Mouse (Mus musculus): ENCODE measurements around the gene Krtap1-5.
"Not testable (repeated sequence)": the region's sequence is repeated elsewhere in the genome, so short reads cannot be mapped to it uniquely, and the experiment has no call there.

Gene Krtap1-5

GRCm38 (mm10) chr11:99580636-99581035 is at the start of gene Krtap1-5:
Gene Krtap1-5, minus strand, starts transcription at chr11:99581016.
- DNase-seq, result no peak

GRCm38 (mm10) chr11:99628138-99628537 is 47.3 kb upstream of the Krtap1-5 start, which contains the start of gene Krtap4-1:
Gene Krtap4-1, minus strand, starts transcription at chr11:99628238.
- no peak for DNase-seq

DNA sequence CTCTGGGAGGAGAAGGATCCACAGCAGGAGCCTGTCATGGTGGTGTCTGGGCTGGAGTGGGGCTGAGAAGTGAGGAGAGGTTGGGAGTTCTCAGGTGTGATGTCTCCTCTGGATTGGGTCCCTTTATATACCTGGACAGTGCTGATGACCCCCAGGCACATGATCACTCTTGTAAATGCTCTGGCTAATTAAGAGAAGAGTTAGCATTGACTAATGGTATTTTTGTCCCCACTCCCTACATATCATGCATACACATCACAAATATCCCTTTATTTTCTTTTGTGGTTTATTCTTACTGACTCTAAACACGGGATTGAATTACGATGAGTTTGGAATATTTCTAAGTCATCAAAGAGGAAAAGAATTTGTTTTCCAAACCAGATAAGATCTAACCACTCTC is 39.5 kb upstream of the Krtap1-5 start, which contains the start of gene Gm11562:
Gene Gm11562 (minus strand): TSS at position 101 of the 400 bp plus-strand sequence.
- no peak for DNase-seq

- DNase-seq, result no peak
Measured at GRCm38 (mm10) chr11:99614796-99615363, 34.1 kb upstream of the Krtap1-5 start, which contains the start of gene Krtap2-4. Gene Krtap2-4, minus strand, starts transcription at chr11:99614846.

DNA sequence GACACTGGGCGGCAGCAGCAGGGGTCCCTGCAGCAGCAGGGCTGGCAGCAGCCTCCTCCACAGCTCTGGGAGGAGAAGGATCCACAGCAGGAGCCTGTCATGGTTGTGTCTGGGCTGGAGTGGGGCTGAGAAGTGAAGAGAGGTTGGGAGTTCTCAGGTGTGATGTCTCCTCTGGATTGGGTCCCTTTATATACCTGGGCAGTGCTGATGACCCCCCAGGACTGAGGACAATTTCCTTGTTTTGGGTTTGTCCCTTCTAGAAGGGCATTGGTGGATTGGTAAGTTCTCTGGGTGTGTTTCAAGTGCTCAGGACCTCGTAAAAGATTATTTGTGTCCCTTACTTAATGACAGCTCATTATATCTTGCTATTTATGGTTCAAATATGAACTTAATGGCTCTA is 29.3 kb upstream of the Krtap1-5 start, which contains the start of gene Gm11937:
Gene Gm11937 (minus strand): TSS at position 101 of the 400 bp plus-strand sequence.
- not testable (repeated sequence) for DNase-seq

- DNase-seq, result peak; percentile 60
Measured at GRCm38 (mm10) chr11:99609126-99609525, 28.3 kb upstream of the Krtap1-5 start.

DNA sequence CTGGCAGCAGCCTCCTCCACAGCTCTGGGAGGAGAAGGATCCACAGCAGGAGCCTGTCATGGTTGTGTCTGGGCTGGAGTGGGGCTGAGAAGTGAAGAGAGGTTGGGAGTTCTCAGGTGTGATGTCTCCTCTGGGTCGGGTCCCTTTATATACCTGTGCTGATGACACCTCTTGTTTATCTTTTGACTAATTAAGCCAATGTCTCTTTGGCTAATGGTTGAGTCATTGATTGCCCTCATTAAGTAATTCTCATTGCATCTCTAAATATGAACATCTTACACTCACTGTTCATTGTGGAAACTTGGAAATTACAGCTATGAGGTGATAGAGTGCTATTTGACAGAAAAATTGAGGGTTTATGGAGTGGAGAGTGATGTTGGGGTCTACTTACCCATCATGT is 22.4 kb upstream of the Krtap1-5 start, which contains the start of gene Gm11938:
Gene Gm11938 (minus strand): TSS at position 101 of the 400 bp plus-strand sequence.
- DNase-seq, result not testable (repeated sequence)

- not testable (repeated sequence) for DNase-seq
Measured at GRCm38 (mm10) chr11:99597742-99598141, 16.9 kb upstream of the Krtap1-5 start, which contains the start of gene Krtap9-3. Gene Krtap9-3, minus strand, starts transcription at chr11:99598105.

GRCm38 (mm10) chr11:99590981-99591380 is 10.2 kb upstream of the Krtap1-5 start, which contains the start of gene Krtap1-3:
Gene Krtap1-3, minus strand, starts transcription at chr11:99591339.
- no peak for DNase-seq

GRCm38 (mm10) chr11:99585096-99585495 is 4.3 kb upstream of the Krtap1-5 start:
- peak; percentile 32 for DNase-seq

DNA sequence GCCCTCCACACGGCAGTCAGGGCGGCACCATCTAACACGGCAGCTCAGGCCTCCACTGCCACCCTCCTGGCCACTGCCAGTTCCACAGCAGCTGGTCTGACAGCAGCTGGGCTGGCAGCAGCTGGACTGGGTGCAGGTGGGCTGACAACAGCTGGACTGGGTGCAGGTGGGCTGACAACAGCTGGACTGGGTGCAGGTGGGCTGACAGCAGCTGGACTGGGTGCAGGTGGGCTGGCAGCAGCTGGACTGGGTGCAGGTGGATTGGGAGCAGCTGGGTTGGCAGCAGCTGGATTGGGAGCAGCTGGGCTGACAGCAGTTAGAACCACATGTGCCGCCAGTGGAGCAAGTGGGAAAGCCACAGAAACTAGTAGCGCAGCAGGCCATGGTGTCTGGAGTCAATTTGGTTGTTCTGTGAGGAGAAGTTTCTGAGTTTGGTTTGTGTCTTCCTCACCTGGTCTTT is 2.5 kb upstream of the Krtap1-5 start, which contains the start of gene Krtap1-4:
Gene Krtap1-4 (minus strand): TSS at position 410 of the 460 bp plus-strand sequence.
- no peak for DNase-seq

DNA sequence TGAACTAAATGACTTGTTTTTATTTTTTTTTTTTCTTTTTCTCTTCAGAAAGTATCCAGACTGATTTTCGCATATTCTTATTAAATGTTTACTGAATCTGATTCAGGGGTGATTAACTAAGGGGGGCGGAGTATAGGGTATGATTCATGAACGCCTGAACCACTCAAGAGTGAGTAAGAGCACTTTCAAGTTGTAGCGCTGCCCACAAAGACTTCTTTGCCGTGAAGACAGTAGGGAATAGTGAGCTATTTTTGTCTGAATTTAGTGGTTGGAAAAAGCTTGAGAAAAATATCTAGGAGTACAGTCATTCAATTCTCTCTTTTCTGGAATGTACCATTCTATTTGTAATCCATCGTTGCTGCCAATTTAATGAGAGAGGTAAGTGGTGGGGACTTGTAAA is 748 bp upstream of the Krtap1-5 start:
- no peak for DNase-seq

DNA sequence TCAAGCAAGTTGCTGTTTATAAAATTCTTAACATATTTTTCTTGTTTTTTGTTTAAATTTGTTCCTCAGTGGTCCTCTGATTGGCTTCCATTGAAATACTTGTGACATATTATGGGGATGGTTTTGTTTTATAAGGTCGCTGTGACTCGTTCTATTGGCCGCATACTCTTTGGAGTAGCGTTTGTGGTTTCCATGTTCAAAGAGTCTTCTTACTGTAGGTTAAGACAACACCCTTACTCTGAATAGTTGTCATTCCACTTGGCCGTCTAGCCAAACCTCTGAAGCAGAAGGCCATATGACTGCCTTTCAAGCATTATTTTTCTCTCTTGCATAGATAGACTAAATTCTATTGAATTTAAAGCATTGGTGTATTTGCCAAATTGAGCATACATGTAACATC is 235 bp upstream of the Krtap1-5 start:
- no peak for DNase-seq

DNA sequence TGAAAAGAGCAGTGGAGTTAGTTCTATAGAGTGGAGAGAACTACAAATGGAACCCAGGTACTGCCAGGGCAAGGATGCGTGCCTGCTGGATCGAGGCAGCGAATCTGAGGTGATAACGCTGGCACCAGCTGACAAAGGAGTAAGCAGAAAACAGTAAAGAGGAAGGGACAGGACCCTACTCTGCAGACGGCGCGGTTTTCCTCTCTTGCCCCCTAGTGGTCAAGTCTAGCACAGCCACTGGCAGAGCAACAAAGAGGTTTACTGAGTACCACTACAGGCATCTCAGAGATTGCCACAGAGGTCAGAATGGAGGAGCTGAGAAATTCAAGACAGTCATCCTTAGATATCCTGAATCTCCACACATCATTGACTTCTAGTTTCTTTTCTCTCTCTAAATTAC is 6.7 kb downstream of the Krtap1-5 start:
- peak; percentile 62 for DNase-seq

- peak; percentile 35 for DNase-seq
Measured at GRCm38 (mm10) chr11:99573164-99573563, 7.7 kb downstream of the Krtap1-5 start.

GRCm38 (mm10) chr11:99566530-99566929 is 14.3 kb downstream of the Krtap1-5 start, which contains the start of gene Krtap3-1:
Gene Krtap3-1, minus strand, starts transcription at chr11:99566630.
- DNase-seq, result no peak

DNA sequence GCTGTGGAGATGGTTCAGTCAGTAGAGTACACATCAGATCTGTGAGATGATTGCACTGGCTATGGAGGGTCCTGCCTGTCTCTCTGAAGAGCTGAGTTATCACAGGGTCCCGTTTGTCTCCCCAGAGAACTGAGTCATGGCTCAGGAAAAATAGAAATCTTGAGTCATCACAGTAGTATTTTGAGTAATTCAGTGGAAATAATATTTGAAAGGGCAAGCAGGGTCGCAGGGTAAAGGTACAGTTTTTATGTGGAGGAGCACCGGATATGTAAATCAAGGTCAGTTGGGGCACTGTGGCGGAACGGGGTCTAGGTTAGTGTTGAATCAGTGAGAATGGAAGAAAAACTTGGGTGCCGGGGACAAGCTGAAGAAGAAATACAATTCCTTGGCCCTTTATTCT is 18.2 kb downstream of the Krtap1-5 start:
- no peak for DNase-seq

DNA sequence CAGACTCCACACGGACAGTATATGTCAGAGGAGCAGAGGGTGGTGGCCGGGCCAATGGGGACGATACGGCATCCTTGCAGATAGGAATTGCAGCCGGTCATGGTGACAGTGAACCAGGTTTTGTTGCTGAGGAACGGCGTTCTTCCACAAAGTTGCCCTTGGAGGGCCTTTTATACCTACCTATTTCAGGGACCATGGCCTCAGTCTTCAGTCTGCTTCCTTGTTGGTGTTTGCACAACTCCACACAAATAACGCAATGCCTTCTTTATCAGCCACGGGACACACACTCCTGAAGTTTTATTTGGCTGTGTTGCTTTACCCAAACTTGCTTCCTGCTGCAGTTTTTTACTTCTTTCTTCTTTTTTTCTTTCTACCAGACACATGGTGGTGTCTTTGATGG is 21.4 kb downstream of the Krtap1-5 start, which contains the start of gene Gm11939:
Gene Gm11939 (minus strand): TSS at position 101 of the 400 bp plus-strand sequence.
- no peak for DNase-seq

DNA sequence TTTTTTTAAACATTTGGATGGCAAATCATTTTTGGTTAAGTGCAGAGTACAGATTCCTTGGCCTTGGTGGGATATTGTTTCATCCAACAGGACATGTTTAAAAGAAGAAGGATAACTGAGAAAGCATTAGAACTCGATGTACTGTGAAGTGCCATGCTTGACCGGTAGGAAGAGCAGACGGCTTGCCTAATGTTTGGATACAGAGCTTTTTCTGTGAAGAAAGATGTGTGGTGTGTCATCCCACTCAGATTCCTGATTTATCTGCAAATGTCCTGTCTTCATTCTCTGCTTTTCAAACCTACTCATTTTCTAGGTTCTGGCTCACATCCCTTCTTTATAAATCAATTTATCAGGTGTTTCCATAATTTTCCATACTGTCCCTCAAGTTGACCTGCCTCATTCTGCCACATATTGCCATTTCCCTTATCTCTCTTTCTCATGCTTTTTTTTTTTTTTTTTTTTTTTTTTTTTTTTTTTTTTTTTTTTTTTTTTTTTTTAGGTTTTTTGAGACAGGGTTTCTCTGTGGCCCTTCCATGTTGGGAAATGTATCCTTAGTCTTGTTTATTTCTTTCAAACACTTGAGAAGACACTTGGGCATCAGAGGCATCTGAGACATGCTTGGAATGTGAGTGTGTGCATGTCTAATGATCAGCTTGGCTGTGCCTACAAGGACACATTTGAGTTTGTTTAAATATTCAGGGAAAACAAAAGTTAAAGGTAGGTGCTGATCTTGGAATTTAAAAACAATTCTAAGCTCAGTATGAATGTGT is 22.7 kb downstream of the Krtap1-5 start:
- DNase-seq, result peak; percentile 14

GRCm38 (mm10) chr11:99556753-99557152 is 24.1 kb downstream of the Krtap1-5 start, which contains the start of gene Krtap3-2:
Gene Krtap3-2, minus strand, starts transcription at chr11:99556853.
- DNase-seq, result no peak

GRCm38 (mm10) chr11:99556195-99556594 is 24.6 kb downstream of the Krtap1-5 start:
- DNase-seq, result no peak

DNA sequence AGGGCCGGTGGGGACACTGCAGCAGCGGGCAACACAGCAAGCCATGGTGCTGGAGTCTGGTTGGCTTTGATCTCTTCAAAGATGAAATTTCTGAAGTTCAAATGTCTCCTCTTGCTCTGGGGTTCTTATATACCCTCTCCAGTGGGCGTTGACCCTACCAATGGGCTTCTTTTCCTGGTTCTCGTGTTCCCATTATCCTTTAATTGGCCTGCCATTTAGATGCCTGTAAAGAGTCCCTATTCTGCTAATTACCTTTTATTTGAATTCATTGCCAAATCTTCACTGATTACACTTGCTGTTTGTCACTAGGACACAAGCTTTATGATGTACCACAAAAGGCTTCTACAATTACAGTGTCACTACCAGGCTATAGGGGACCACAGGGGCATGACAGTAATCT is 30.1 kb downstream of the Krtap1-5 start, which contains the start of gene Krtap3-3:
Gene Krtap3-3 (minus strand): TSS at position 101 of the 400 bp plus-strand sequence.
- no peak for DNase-seq

GRCm38 (mm10) chr11:99547892-99548291 is 32.9 kb downstream of the Krtap1-5 start:
- DNase-seq, result no peak

Data from right cerebral cortex, adult 18-20 months (tissue).